Comparison of ENCODE assay signal across 8 mouse cellular contexts in the genomic region with DNA sequence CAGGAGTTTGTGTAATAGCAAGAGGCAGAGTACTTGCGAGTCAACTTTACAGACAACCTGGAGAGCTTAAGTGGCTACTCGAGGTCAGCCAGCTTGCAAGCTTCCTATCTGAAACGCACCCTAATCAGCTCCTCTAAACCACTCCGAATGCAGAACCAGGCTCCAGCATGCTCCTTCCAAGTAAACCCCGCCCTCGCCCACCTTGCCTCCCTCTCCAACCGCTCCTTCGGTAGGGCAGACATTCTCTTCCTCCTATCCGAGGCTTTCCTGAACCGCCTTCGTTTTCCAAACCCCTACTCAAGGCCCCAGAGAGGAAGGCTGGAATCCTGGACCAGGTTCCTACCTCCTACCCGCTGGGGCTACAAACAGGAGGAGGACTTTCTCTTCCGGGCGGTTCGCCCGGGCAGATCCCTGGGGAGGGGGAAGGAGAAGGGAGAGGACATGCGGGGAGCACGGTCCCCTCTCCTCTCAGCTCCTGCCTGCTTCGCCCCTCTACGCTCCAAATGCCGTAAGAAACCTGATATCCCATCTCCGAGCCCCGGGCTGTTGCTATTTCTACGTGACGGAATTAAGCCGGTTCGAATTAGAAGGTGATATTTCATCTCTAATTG. TPM values are rescaled to one million over a fixed set of nuclear protein-coding genes. Genes with fewer than 3 reads are reported as not detected.
DNase-seq lines count a peak whose midpoint lies in the region; ATAC-seq and TF ChIP-seq lines count a peak whose summit lies in the region.
"Had no signal": no experiment of that assay in that cellular context is flagged by ENCODE, and none has a peak within 500 bp of the region (broad histone marks: within the 10 kb centered on the region; RNA-seq: fewer than 3 reads in every experiment).

No protein-coding gene starts in this region.

- H3K4me1 ChIP-seq in hindbrain, embryonic 14.5 days (replicated peaks; ENCODE audit: control insufficient read depth, insufficient read depth, low read length): no peaks in the 10 kb centered on the region

- peak; percentile 91 for DNase-seq in R1 (ENCODE audit: low read depth, low spot score)
- peak; percentile 63 for DNase-seq in cerebellum, adult 8-10 months
- peak; percentile 61 to 66 for DNase-seq in frontal cortex, postnatal 36 days (ENCODE audit: low spot score in 2 of 2)
- DNase-seq in hindbrain, embryonic 14.5 days (ENCODE audit: low spot score): peak; percentile 64
- DNase-seq in left cerebral cortex, adult 2 months (ENCODE audit: extremely low spot score in 1 of 2, low spot score in 2 of 2): peak; percentile 46 to 57
- peak; percentile 68 to 82 for DNase-seq in lung, postnatal 4 days
- DNase-seq in right cerebral cortex, adult 18-20 months: peak; percentile 70

- no peaks in the 10 kb centered on the region for H3K9me3 ChIP-seq in hindbrain, embryonic 14.5 days (ENCODE audit: control insufficient read depth, low read length)

- ATAC-seq in hindbrain, embryonic 14.5 days (ENCODE audit: low FRiP score): peak; percentile 59

- peak overlapping the region; percentile 73 for H3K4me3 ChIP-seq in hindbrain, embryonic 14.5 days (replicated peaks; ENCODE audit: low read length)
- peak overlapping the region; percentile 59 for H3K4me3 ChIP-seq in left cerebral cortex, adult 2 months

- intact Hi-C loops in left cerebral cortex, adult 2 months (cut with DNase I): loop anchor here (1.0 to 5.0 kb wide), 3 partner anchors 46 to 181 kb away; no protein-coding TSS in a partner anchor

- no peaks in the 10 kb centered on the region for H3K27me3 ChIP-seq in hindbrain, embryonic 14.5 days (ENCODE audit: control insufficient read depth, insufficient read depth, low read length)

- 1% methylated on average over 27 of the region's 27 CpGs for WGBS in hindbrain, embryonic 14.5 days

- peak overlapping the region; percentile 84 for H3K27ac ChIP-seq in hindbrain, embryonic 14.5 days
- peak overlapping the region; percentile 90 for H3K27ac ChIP-seq in left cerebral cortex, adult 2 months

- H3K4me2 ChIP-seq in hindbrain, embryonic 14.5 days (replicated peaks): peak overlapping the region; percentile 73

- no peaks in the 10 kb centered on the region for H3K36me3 ChIP-seq in hindbrain, embryonic 14.5 days (replicated peaks; ENCODE audit: control insufficient read depth, insufficient read depth)

- peak overlapping the region; percentile 82 for H3K9ac ChIP-seq in hindbrain, embryonic 14.5 days

- no peak for TF ChIP-seq CTCF in left cerebral cortex, adult 2 months (IDR thresholded peaks at IDR 0.05)

RNA-seq across cellular contexts. Expression of gene 9230112D13Rik, which starts 25.9 kb away (rescaled TPM):
- not detected in 2 replicates for polyA plus RNA-seq in hindbrain, embryonic 14.5 days (2014; fragmentation: Nextera tagmentation; extraction: Ambion mirVana)
- not detected for total RNA-seq in left cerebral cortex, adult 2 months (2021)
- total RNA-seq: layer of hippocampus, postnatal 25 days had no signal

RNA-seq across cellular contexts. Expression of gene Ldb3, which starts 40.0 kb away (rescaled TPM):
- 0.68 and 0.76 TPM in 2 replicates for polyA plus RNA-seq in hindbrain, embryonic 14.5 days (2014; fragmentation: Nextera tagmentation; extraction: Ambion mirVana)
- total RNA-seq in left cerebral cortex, adult 2 months (2021): 1 to 10 TPM; 2.5 to 2.6 TPM

RNA-seq across cellular contexts. Expression of gene Bmpr1a, which starts 45.4 kb away (rescaled TPM):
- polyA plus RNA-seq in hindbrain, embryonic 14.5 days (2014; fragmentation: Nextera tagmentation; extraction: Ambion mirVana): 25.7 and 26.3 TPM in 2 replicates
- 10 to 100 TPM; 31.0 to 35.9 TPM for total RNA-seq in left cerebral cortex, adult 2 months (2021)

RNA-seq across cellular contexts. Expression of gene Opn4, which starts 51.4 kb away (rescaled TPM):
- not detected in 2 replicates for polyA plus RNA-seq in hindbrain, embryonic 14.5 days (2014; fragmentation: Nextera tagmentation; extraction: Ambion mirVana)
- not detected for total RNA-seq in left cerebral cortex, adult 2 months (2021)
- total RNA-seq: layer of hippocampus, postnatal 25 days had no signal

Comparison
In these comparisons a context has a peak if more than half of its experiments do, and no peak if none do; other contexts are left out.
1. Peak in every context shown above with its lines: DNase-seq, ATAC-seq, H3K4me3 ChIP-seq and H3K27ac ChIP-seq.